Mouse (Mus musculus) right cerebral cortex, postnatal 10 days (tissue): ENCODE measurements around the gene Rab25.
A peak's percentile ranks its signal among the peaks of the same experiment; 100 is the strongest.

Experiments used
- DNase-seq, 2 experiments: peaks; one replicate each; pipeline ENCODE4 v3.0.0; 2021; ENCODE audit warnings: low spot score in 2 of 2

The Rab25 gene

DNA sequence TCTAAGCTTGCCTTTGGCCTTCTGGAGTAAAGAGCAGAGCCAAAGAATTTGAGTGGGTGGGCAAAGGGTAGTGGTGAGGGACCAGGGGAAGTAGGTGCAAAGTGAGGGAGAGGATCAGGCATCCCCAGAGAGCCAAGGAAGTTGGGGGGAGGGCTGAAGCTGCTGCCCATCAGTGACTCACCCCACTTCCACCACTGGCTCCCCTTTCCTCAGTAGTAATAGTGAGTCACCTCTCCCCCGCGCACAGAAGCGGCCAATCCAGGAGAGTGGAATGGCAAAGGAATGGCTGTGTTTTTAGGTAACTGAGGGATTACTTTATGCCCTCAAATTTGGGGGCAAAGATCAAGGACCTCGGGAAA, 44.6 kb downstream of the Rab25 start:
- DNase-seq, result no peak

DNA sequence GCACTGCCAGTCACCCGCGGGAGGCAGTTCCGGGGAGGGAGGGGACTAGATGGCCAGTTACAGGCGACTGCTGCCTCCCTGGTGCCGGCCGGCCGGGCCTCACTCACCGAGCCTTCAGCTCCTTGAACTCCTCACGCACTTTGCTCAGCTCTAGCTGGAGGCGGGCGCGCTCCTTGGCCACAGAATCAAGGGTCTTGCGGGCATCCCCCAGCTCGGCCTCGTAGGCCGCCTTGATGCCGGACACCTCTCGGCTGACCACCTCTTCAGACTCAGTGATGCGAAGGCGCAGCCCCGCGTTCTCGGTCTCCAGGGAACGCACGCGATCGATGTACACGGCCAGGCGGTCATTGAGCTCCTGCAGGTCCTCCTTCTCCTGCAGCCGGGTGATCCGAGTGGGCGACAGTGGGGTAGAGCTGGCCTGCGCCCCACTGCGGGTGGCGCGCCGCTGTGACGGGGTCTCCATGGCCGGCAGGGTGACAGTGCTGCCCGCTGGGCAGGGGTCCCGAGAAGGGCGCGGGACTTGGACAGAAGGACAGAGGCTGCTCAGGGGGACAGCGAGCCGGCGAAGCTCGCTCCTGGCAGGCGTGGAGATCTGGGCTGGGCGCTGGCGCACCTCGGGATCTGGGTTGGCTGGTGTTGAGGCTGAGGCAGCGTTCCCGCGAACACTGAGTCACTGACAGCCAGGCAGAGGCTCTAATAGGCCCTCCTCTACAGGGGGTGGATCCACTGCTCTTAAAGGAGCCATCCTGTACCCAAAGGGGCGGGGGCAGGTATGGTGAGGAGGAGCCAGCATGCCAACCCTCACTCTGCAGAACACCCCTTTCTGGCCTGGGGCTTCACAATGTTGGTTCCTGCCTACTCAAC, 45.2 kb downstream of the Rab25 start:
- DNase-seq, result peak; percentile 93 to 95

DNA sequence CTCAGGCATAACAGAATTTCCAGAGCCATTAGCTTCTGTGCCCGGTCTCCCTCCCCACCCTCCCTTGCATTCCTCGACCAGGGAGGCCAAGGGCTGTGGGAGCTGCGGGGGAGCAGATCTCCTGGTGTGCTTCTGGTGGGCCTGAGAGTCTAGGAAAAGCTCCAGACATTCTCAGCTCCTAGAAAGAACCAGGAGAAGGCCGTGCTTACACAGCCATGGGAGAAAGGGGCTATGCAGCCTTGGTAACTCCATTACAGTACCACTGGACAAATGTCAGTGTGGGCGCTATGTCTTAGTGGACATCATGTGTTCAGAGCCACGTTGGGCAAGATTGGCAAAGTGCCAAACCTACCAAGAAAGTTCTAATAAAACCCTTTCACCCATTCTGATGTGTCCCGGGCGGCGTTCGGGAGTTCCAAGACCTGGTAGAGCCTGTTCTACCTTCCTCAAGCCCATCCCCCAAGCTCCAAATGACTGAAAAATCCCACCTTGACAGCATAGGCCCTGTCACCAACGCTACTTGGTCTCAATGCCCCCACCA, 46.0 kb downstream of the Rab25 start:
- no peak for DNase-seq

DNA sequence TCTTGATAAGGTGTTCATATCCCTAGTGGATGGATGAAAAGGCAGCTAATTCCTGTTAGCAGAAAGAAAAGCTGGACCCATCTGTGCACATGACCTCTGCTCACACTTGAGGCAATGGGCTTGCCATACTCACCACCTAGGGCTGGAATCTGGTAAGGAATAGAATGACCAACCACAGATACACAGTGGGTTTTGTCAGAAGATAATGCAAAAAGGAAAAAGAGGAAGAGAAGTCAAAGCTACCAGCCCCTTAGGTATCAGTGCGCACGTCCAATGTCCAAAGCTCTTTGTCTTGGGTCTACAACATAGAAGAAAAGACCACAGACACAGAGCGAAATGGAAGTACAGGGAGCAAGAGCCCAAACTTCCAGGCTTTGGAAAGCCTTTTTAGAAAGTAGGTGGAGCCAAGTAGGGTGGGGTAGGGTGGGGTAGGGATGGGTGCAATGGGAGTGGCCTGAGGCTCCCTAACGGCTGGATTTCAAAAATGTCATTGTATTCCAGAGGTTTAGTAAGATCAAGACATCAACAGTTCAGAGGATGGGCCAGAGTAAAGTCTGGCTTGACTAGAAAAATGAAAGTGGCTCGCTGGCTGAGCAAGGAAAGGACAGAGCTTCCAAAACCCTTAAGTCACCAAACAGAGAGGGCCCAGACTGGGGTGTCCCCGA, 46.6 kb downstream of the Rab25 start:
- DNase-seq, result no peak

DNA sequence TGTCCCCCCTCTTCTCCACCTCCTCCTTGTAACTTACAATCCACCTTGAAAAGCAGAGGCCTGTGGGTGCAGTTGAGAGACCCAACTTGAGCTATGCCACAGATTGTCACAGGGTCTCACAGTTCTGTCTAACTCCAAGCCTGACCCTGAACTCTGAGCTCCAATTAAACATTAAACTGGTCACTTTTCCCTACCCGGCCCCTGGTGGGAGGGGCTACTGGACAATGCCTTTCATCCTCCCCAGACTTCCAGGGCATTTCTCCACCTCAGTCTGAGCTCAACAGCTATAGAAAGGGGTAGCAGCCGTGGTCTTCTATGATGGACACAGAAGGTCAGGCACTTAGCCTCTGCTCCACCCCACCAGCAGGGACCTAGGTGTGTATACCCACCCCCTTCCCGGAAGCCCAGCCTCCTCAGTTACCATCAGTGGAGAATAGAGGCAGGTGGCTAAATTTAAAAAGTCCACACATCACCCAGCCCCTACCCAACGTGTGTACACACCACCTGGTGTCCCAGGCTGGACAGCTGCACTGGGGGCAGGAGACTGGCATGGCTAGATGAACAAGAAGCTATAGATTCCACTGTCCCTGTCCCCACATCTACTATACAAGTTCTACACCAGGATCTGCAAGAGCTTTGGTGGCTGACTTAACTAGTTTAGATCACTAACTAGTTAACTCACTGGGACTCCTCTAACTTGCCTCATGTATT, 47.3 kb downstream of the Rab25 start:
- no peak for DNase-seq

DNA sequence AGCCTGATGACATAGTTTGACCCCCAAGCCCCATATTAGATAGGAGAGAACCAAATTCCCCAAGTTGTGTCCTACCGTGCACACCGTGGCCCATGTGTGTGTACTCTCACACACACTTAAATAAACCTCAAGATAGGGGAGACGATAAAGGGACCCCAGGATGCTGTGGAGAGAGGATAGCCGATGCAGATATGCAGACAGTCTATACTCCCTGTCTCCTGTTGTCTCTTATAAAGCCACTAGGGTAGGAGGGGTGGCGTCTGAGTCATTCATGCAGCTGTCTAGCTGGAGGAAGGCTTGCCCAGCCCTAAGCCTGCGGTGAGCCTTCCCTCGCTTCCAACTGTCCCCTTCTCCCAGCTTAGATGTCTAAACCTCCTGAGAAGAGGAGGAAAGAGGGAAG, 48.0 kb downstream of the Rab25 start:
- no peak for DNase-seq

DNA sequence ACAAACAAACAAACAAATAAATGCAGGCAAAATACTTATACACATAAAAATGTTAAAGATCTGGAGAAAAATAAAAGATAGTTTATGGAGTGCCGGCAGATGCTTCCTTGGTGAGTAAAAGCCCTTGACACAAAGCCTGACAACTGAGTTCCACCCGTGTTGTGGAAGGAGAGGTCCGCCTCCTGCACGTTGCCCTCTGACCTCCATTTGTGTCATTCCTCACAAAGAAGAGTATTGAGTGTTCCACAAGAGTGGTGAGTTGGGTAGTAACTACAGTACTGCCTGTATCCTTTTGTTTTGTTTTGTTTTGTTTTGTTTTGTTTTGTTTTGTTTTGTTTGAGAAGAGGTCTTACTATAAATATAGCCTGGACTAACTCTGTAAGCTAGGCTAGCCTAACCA, 48.5 kb downstream of the Rab25 start:
- DNase-seq, result no peak

DNA sequence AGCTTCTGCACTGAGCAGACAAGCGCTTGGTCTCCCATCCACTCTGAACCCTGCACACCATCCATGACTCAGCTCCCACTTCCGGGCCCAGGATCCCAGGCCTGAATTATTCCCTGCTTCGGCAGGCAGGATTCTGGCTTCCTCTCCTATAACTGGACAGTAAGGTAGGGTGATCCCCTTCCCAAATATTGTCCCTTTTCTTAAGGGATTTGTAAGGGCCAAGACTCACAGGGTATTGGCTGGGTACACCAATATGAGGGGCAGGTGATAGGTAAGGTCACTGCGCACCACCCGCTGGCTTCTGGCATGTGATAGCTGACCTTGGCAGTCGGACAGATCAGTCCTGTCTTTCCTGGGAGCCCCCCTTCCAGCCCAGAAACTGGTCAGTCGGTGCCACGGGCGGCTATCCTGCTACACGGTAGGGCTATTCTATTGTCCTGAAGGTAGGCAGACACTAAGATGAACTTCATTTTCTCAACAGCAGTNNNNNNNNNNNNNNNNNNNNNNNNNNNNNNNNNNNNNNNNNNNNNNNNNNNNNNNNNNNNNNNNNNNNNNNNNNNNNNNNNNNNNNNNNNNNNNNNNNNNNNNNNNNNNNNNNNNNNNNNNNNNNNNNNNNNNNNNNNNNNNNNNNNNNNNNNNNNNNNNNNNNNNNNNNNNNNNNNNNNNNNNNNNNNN, 52.2 kb downstream of the Rab25 start:
- no peak for DNase-seq

DNA sequence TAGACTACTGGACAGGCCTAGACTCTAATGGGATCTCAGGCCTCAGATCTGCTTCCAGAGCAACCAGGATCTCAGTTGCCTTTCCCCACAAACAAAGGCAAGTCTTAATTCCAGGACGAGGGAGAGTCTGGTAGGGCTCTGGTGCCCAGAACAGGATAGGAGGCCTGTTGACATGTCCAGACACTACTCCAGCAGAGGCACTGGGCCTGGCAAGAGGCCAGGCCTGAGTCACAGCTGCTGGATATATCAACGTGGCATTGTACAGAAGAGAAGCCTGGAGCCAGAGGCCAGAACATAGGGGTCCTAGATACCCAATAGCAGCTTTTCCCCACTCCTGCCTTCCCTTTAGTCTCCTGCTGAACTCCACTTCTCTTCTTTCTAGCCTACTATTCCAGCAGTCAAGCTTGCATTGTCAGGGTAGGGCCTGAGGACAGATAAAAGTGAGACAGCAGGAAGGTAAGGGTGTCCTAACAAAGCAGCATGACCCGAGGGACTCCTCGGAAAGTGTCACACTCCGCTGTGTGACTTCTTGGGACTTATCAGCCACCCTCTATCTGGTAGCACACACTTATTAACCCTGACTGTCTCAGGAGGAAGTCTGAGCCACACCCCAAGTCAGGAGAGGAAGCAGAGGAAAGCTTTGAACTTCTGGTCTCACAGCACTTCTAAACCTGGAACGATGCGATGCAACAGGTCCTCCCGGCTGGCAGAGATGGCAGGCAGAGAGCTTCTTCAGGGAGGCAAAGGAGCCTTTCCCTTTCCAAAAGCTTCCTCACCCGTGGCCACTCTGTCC, 53.1 kb downstream of the Rab25 start:
- peak; percentile 67 to 80 for DNase-seq

DNA sequence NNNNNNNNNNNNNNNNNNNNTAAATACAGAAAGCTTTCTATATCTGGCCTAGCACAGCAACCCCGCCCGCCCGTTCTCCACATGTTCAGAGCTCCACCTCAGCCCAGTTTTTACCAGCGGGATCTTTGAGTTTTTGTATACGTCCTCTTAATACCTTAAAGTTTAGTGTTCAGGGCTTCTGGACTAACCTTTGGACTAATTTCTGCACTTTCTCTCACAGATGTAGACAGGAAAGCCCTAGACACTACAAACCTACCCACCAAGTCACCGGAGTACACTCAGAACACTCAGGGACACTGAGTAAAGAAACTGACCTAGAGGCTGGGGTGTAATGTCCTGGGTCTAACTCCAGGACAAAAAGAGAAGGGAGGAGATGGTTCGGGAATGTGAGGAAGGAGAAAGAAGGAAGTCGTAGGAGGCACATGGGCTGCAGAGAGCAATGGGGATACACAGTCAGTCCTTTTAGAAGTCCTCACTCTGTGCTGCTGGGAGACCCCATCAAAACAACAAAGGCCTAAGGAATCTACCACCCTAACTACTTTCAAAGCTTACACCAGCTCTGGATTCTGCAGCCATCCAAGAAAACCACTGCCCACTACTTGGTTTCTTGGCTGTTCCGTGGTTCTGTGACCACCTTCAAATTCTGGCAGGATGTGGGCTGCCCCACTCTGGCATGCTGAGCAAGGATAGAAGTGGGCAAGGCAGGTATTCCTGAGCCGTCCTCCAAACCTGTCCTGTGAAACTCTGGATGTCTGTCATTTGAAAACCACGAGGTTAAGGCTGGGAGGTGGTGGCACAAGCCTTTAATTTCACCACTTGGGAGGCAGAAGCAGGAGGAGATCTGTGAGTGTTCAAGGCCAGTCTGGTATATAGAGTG, 54.2 kb downstream of the Rab25 start:
- DNase-seq, result no peak
